Mouse (Mus musculus) hematopoietic multipotent progenitor cell, adult 10-12 weeks (in vitro differentiated cells): Measurements from ENCODE around the gene Rpl23a. TPM values are rescaled to one million over a fixed set of nuclear protein-coding genes. Genes with fewer than 3 reads are reported as not detected.

Experiments used
- polyA plus RNA-seq: library from polyadenylated mRNA; stranded (reverse); fragments of >175 nt; gene quantifications from 2 replicates; pipeline ENCODE4 v1.2.3, GENCODE M21; 2012; ENCODE audit warnings: low replicate concordance

The Rpl23a gene
- polyA plus RNA-seq: 197 and 2,234 TPM in 2 replicates

DNA sequence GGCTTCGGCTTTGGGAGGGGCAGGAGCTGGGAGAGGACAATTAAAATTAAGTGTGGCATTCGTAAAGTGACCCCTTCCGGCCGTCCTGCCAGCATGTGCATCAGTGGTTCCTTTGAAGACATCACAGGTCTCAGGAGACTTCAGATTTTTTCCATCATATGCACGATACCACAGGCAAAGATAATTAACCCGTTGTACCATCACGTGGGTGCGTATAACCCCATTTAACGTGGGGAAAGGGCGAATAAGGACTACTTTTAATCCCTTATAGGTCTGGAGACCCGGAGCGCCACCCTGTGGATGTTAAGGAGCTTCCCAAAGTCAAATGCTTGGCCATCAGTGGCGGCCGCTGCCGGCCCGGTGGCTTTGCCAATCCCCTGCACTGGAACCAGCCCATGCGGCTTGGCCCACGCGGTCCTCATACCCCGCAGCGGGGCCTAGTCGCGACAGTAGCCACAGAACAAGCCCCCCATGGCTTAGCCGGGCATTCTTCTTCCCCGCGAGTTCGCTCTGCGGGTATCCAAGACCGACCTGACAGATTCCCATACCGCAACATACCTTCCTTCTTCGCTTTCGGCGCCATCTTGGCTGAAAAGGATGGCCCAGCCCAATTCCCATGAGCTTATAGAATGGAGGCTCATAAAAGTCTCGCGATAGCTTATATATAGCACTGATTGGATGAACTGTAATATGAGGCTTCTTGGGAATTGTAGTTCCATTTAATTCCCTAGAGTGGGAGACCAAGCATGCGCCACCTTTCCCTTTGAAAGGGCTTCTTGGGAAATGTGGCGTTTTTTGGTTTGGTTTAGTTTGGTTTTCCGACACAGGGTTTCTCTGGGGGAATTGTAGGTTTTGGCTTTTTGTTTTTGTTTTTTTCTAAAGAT lies at the start of gene Rpl23a:
Gene Rpl23a, minus strand, starts transcription at position 624 of the 884 bp plus-strand sequence.

DNA sequence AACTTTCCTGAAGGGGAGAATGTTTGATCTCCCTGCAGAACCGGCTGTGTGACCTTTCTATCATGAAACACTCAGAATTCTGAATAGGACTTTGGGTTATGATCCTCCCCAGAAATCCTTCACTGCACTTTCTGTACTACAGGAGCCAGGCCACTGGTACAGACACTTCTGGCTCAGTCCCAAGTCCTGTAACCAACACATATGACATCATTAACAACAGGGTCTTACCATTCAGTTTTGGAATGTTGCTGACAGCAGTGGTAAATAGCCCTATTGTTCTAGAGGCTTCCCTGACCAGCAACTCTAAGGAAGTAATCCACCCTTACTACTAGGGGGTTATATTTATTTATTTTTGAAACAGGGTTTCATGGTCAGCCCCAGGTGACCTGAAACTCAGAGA lies 9.7 kb upstream of the Rpl23a start, which contains the start of gene Proca1:
Gene Proca1, plus strand, starts transcription at position 280 of the 400 bp plus-strand sequence.

DNA sequence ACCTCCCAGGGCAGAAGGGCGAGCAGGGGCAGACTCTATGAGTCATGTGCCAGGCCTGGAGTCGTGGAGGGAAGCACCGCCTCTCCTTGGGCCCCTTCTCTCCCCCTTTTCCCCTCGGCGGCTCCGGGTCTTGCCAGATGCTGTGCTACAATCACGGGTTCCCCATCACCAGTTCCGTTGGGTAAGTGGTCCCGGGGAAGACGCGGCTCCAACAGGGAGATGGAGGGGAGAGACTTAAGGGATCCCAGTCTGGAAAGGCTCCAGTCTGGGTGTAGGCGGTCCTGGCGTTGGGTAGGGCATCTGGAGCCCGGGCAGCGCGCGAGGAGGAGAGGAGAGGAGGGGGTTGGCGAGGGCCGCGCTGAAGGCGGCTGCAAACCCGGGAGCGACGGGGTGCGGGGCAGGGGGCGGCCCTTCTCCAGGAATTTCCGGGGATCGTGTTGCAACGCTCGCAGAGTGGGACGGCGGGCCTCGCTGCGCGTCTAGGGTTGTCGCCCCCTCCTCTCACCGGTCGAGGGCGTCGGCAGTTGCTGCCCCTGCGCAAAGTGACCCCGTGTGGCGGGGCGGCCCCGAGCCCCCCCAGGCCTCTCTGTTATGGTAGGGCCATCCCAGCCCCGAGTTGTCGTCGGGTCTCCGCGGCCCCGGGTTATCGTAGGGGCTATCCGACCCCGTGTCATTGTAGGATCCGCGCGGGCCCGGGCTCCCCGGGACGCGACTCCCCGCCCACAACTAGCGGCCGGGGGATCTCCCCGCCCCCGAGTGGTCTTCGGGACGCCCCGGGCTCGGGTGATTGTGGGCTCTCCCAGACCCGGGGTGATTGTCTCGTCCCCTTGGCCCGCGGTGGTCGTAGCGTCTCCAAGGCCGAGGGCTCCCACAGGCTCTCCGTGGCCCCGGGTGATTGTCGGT lies 5.2 kb upstream of the Rpl23a start, which contains the start of gene Rab34:
Gene Rab34, plus strand, starts transcription at position 100 of the 903 bp plus-strand sequence.

DNA sequence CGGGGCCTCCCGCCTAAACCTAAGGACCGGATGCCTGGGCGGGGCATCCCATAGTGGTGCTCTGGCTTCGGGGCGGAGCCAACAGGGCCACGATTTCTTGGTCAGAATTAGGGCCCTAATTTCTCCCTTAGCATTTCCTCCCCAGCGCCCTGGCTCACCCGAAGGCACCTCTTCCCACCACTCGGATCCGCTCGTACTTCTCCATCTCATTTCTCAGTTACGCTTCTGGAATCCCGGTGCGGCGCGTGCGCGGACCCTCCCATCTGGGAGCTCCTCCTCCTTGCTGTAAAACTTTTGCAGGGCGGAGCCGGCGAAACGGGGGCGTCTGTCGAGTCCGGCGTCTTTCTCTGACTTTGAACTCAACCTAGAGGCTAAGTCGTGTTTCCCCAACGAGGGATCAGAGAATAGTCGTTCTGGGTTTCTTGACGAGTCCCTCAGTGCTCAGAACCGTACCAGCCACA lies 7.0 kb downstream of the Rpl23a start, which contains the start of the genes Nek8 and Tlcd1:
Gene Nek8, minus strand, starts transcription at position 274 of the 461 bp plus-strand sequence.
Gene Tlcd1, plus strand, starts transcription at position 310 of the 461 bp plus-strand sequence.

DNA sequence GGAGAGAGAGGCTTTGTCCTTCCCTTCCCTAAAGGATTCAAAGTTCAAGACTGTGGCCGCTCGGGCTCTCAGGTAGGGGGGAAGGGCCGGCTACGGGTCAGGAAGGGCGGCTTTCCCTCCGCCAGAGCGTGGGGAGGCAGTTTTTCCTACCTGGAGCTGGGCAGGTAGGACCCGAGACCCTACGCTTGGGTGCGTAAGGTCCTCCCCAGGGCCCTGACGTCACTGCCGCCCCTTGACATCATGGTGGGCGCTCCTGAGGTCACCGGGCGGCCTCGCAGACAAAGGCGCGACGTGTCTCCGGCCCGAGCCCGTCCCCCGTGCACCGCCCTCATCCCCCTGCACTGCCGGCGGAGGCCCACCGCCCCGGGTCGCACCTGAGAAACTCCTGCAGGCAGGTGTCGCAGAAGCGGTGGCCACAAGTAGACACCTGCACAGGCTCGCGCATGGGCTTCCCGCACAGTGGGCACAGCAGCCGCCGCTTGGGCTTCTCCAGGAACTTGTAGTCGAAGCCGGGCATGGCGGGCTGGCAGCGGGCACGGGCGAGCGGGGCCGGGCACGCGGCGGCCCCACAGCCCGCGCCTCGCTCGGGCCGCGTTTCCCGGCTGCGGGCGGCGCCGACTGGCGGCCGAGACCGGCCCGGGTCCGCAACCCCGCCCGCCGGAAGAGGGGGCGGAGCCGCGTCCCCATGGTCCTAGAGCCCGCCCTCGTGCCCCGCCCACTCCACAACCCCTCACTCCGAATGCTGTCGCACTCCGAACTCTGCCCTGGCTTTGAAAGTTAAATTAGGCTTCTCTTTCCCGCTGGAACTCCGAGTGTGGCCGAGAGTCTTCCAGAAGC lies 18.2 kb downstream of the Rpl23a start, which contains the start of gene Traf4:
Gene Traf4, minus strand, starts transcription at position 666 of the 837 bp plus-strand sequence.

Other genes starting within 250 kb of the Rpl23a start
- gene Phf12, start 200.8 kb downstream of the Rpl23a start, polyA plus RNA-seq: 181 and 347 TPM in 2 replicates
- gene Dhrs13, start 151.3 kb downstream of the Rpl23a start, polyA plus RNA-seq: 1.5 and 3.2 TPM in 2 replicates
- 28.2 and 40.1 TPM in 2 replicates for gene Flot2, start 145.7 kb downstream of the Rpl23a start, polyA plus RNA-seq
- gene Eral1, start 103.2 kb downstream of the Rpl23a start, polyA plus RNA-seq: 4.2 and 6.0 TPM in 2 replicates
- gene Fam222b, start 88.9 kb downstream of the Rpl23a start, polyA plus RNA-seq: 34.4 and 71.5 TPM in 2 replicates
- 21.7 and 48.0 TPM in 2 replicates for gene Traf4, start 18.0 kb downstream of the Rpl23a start, polyA plus RNA-seq
- 10.0 and 12.8 TPM in 2 replicates for gene Nek8, start 6.9 kb downstream of the Rpl23a start, polyA plus RNA-seq
- 27.8 and 37.9 TPM in 2 replicates for gene Tlcd1, start 6.9 kb downstream of the Rpl23a start, polyA plus RNA-seq
- gene Rab34, start 4.8 kb upstream of the Rpl23a start, polyA plus RNA-seq: 7.2 and 11.3 TPM in 2 replicates
- gene Proca1, start 9.8 kb upstream of the Rpl23a start, polyA plus RNA-seq: 0.20 TPM in 1 of 2 replicates, not detected in the other
- gene Sdf2, start 62.2 kb upstream of the Rpl23a start, polyA plus RNA-seq: 7.2 and 15.6 TPM in 2 replicates
- 68.1 and 97.6 TPM in 2 replicates for gene Supt6, start 62.4 kb upstream of the Rpl23a start, polyA plus RNA-seq
- gene 2610507B11Rik, start 78.2 kb upstream of the Rpl23a start, polyA plus RNA-seq: 23.0 and 73.1 TPM in 2 replicates
- not detected in 2 replicates for gene BC030499, start 107.3 kb upstream of the Rpl23a start, polyA plus RNA-seq
- gene Spag5, start 117.9 kb upstream of the Rpl23a start, polyA plus RNA-seq: 2.1 and 18.1 TPM in 2 replicates
- gene Aldoc, start 139.4 kb upstream of the Rpl23a start, polyA plus RNA-seq: 0.53 and 3.2 TPM in 2 replicates
- gene Pigs, start 144.8 kb upstream of the Rpl23a start, polyA plus RNA-seq: 39.9 and 105 TPM in 2 replicates
- 58.3 and 116 TPM in 2 replicates for gene Unc119, start 159.9 kb upstream of the Rpl23a start, polyA plus RNA-seq
- not detected in 2 replicates for gene Foxn1, start 203.0 kb upstream of the Rpl23a start, polyA plus RNA-seq
- gene Slc13a2, start 238.6 kb upstream of the Rpl23a start, polyA plus RNA-seq: 0.12 TPM in 1 of 2 replicates, not detected in the other